In genomic region chr4:141537226-141537610, GRCm38 (mm10) we compare ENCODE assay signal across 8 mouse cellular contexts. TPM values are rescaled to one million over a fixed set of nuclear protein-coding genes. Genes with fewer than 3 reads are reported as not detected.
A peak's percentile ranks its signal among the peaks of the same experiment; 100 is the strongest.
DNase-seq lines count a peak whose midpoint lies in the region; ATAC-seq and TF ChIP-seq lines count a peak whose summit lies in the region.

No protein-coding gene starts in this region.

- no peak overlapping the region for H3K27ac ChIP-seq in thymus, adult 2 months (ENCODE audit: control insufficient read depth, insufficient read depth, low read length)
- H3K27ac ChIP-seq in liver, embryonic 11.5 days (ENCODE audit: low read depth, low read length), result peak overlapping the region; percentile 96; the same call in 1 of the 2 replicates

- H3K9ac ChIP-seq in liver, embryonic 11.5 days (ENCODE audit: low read depth, low read length), result peak overlapping the region; percentile 93

- H3K36me3 ChIP-seq in thymus, adult 2 months (ENCODE audit: control insufficient read depth, insufficient read depth, low read length), result no peaks in the 10 kb centered on the region
- H3K36me3 ChIP-seq in liver, embryonic 11.5 days (ENCODE audit: control insufficient read depth, insufficient read depth, low read length), result no peaks in the 10 kb centered on the region

- no peaks in the 10 kb centered on the region for H3K9me3 ChIP-seq in liver, embryonic 11.5 days (ENCODE audit: control insufficient read depth, low read length)

- H3K27me3 ChIP-seq in thymus, adult 2 months (ENCODE audit: control insufficient read depth, insufficient read depth, low read length), result no peaks in the 10 kb centered on the region
- no peaks in the 10 kb centered on the region for H3K27me3 ChIP-seq in liver, embryonic 11.5 days (replicated peaks; ENCODE audit: control insufficient read depth, insufficient read depth, low read length)

- peak overlapping the region; percentile 92 for H3K4me2 ChIP-seq in liver, embryonic 11.5 days

- TF ChIP-seq POLR2A in thymus, adult 2 months (IDR thresholded peaks at IDR 0.05; ENCODE audit: control insufficient read depth, extremely low read depth, insufficient read depth, low read length, poor library complexity), result no peak

- no peak for TF ChIP-seq CTCF in thymus, adult 2 months (IDR thresholded peaks at IDR 0.05; ENCODE audit: borderline replicate concordance, control insufficient read depth, extremely low read depth, insufficient read depth, low read length, poor library complexity)

- WGBS in thymus, adult 2 months, result under 1% methylated on average over 14 of the region's 14 CpGs
- under 1% methylated on average over 14 of the region's 14 CpGs for WGBS in liver, embryonic 11.5 days

- peaks cover 11% of the 10 kb centered on the region for H3K4me1 ChIP-seq in thymus, adult 2 months (replicated peaks; ENCODE audit: control insufficient read depth, insufficient read depth, low read length)
- H3K4me1 ChIP-seq in liver, embryonic 11.5 days (replicated peaks; ENCODE audit: control insufficient read depth, insufficient read depth, low read length), result peaks cover 36% of the 10 kb centered on the region

- no peak for ATAC-seq in CD4-positive, CD25-positive, alpha-beta regulatory T cell, adult 4 months
- no peak for ATAC-seq in liver, embryonic 11.5 days (replicated peaks; ENCODE audit: low FRiP score)

- DNase-seq in CD4-positive, CD25-positive, alpha-beta regulatory T cell, adult 2 months (ENCODE audit: low read depth, low spot score), result peak; percentile 45
- DNase-seq in thymus, adult 2 months, result no peak
- DNase-seq in thymus, postnatal 4 days, result no peak
- DNase-seq in liver, embryonic 11.5 days (ENCODE audit: low spot score), result no peak
- no peak for DNase-seq in adrenal gland, postnatal 25 days
- DNase-seq in thymus, postnatal 10 days (ENCODE audit: low spot score in 2 of 2), result no peak
- no peak for DNase-seq in adrenal gland, adult 2 months

- peak overlapping the region; percentile 78 for H3K4me3 ChIP-seq in thymus, adult 2 months (ENCODE audit: control insufficient read depth, insufficient read depth, low read length)
- peak overlapping the region; percentile 97 for H3K4me3 ChIP-seq in liver, embryonic 11.5 days (ENCODE audit: low read depth, low read length)

RNA-seq across cellular contexts. Expression of gene Spen, which starts 1.2 kb away (rescaled TPM):
- 10 to 100 TPM; 12.1 to 18.5 TPM for polyA plus RNA-seq in CD4-positive, CD25-positive, alpha-beta regulatory T cell, adult 4 months (2017; shearing (Covaris generic))
- polyA plus RNA-seq in thymus, adult 2 months (2012; rRNA removed), result 63.4 and 84.1 TPM in 2 replicates
- 9.1 and 10.4 TPM in 2 replicates for polyA plus RNA-seq in liver, embryonic 11.5 days (2014; fragmentation: Nextera tagmentation; extraction: Ambion mirVana)
- total RNA-seq in adrenal gland, postnatal 25 days (2021), result 70.0 and 79.4 TPM in 2 replicates
- 10 to 100 TPM; 37.8 to 55.3 TPM for total RNA-seq in adrenal gland, adult 2 months (2021)
- polyA plus RNA-seq in adrenal gland, adult 2 months (2012; rRNA removed), result 63.9 and 76.4 TPM in 2 replicates
